Mouse (Mus musculus) lung, postnatal 10 days (tissue): ENCODE measurements at regions not wholly inside any gene's neighbourhood (a gene's known extent, or its start where the extent isn't known, plus 50 kb on each side); places are given as distances from the start of the nearest gene placed in this dataset.
"Not testable (repeated sequence)": the region's sequence is repeated elsewhere in the genome, so short reads cannot be mapped to it uniquely, and the experiment has no call there.

ENCODE experiments used
- DNase-seq: peaks from one replicate; pipeline ENCODE4 v3.0.0; 2021

DNA sequence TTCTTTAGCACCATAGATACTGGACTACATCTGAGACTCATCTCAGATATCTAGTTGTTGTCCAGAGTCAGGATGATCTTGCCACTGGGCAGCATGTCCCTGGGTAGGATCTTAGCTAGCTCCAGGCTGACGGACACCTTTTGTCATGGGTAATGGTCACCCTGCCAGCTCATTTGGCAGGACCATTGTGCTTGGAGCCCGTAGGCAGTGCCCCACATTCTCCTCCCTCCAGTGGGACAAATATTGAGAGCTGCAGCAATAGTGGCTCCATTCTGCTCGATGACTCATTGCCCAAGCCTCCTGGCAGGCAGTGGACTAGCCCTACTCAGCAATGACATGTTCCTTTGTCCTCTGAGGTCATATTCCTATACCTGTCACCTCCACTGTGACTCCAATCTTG lies 258.9 kb upstream of the Tmpo start:
- DNase-seq = no peak

GRCm38 (mm10) chr10:91437917-91438316 lies 256.8 kb upstream of the Tmpo start:
- no peak for DNase-seq

DNA sequence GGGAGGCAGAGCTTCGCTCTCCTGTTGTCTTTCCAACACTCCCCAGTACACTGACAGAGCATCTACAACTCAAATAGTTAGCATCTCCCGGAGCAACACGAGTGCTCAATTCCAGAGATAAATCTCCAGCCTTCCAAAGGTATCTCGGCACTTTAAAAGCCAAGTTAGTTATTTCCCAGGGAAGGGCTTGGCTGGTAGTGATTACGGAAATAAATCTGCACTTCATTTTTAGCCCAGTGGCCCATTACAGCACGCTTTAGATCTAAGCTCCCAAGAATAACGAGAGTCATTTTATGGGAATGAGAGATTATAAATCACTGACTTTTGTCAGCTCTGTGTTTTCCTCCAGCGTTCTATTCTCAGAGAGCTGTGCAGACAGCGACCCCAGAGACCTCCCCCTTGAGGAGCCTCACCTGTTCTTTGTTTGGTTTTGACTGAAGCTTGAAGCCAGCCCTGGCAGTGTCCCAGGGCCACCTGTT lies 255.0 kb upstream of the Tmpo start:
- DNase-seq = no peak

DNA sequence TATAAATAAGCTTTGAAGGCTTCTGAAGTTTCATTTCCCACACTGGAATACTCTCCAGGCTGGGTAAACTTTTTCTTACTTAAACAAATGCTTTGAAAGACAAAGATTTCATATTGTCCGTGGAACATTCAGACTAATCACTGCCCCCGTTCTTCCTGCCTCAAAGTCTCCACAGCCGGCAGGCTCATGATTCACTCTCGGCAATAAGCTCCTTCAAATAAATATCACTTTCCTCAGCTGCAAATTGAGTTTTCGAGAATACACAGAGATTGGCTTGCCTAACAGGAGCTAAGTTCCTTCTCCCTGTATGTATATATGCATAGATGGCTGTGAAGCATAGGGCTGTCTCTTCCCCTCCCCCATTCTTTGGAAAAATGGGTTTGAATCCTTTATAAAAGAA lies 249.2 kb upstream of the Tmpo start:
- no peak for DNase-seq

- no peak for DNase-seq
Observed at GRCm38 (mm10) chr10:91426584-91426983, 245.5 kb upstream of the Tmpo start.

GRCm38 (mm10) chr10:91425625-91426385 lies 244.7 kb upstream of the Tmpo start:
- DNase-seq = not testable (repeated sequence)

GRCm38 (mm10) chr10:91424786-91425185 lies 243.7 kb upstream of the Tmpo start:
- DNase-seq = no peak

DNA sequence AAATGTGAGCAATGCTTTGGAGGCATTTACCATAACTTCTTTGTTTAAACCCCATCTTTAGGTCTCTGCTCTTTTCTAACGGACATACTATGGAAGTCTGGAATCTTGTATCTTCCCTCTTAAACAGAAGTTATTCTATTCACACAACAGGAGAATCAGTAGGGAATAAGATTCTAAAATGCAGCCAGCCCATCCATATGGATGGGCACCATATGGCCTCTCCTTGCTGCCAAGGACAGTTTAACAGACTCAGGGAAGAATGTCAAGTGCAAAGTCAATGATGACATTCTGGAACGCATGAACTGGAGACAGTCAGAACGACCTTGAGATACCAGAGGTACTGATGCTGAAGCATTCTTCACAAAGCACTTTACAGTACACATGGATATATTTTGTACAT lies 206.1 kb upstream of the Tmpo start:
- no peak for DNase-seq

DNA sequence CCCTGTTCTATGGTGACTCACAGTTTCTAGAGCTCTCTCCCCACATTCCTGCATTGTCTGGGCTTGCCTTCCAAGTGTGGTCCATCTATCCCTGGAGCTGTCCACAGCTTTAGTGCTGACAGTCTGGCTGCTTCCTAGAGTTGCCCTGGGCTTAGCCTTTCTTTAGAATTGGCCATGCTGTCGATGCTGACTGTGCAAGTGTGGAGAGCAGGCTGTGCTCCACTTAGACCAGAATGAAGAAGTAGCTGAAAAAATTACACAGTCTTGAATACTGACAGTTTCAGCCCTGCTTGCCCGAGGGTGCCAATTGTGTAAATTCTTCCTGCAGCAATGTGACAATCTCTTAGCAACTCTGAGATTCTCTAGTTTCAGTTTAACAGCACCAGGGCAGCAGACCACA lies 203.3 kb upstream of the Tmpo start:
- peak; percentile 36 for DNase-seq

DNA sequence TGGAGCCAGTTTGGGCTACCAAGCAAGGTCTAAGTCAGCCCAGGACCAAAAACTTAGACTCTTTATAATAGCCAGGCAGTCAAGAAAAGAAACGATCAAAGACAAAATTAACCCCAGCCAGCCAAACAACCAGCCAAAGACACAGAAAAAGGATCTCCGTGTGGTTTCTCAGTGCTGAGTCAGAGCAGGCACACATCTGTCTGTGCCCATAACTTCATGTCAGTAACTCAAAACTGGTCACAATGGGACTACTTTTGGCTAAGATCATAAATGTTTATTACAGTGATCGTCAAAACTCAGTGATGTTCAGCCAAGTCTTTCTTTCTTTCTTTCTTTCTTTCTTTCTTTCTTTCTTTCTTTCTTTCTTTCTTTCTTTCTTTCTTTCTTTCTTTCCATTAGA lies 195.6 kb upstream of the Tmpo start:
- DNase-seq = no peak

- DNase-seq = no peak
Observed at GRCm38 (mm10) chr10:91367488-91367887, 186.4 kb upstream of the Tmpo start.

DNA sequence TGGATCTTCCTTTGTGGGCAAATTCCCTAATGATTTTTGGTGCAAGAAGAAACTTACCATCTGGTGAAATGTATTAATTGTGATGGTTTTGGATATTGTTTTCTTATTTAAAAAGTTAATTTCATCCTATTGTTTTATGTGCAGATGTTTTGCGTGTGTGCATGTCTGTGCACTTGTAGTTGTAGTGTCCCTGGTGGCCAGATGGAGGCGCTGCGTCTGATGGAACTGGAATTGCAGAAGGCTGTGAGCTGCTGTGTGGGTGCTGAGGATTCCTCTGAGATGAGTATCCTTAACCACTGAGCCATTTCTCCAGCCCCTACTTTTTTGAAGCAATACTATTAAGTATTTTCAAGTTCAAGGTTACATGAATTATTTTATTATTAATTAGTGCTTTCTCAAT lies 181.5 kb upstream of the Tmpo start:
- DNase-seq = no peak

DNA sequence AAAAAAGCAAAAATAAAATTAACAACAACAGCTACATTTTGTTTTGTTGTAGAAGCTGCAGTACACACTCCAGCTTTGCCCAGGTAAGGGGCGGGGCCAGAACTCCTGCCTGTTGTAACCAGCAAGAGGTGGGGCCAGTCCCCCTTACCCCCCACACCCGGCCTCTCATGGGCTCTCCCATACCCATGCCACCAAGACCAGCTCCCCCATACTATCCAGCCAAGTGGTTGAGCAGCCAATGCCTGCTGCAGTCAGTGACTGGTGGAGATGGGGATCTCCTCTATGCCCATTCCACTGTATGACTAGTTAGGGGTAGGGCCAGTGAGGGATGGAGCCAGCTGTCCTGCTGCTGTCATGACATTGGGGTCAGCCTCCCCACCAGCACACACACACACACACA lies 180.5 kb upstream of the Tmpo start:
- DNase-seq = no peak

- no peak for DNase-seq
Observed at GRCm38 (mm10) chr10:91345465-91345864, 164.3 kb upstream of the Tmpo start.

GRCm38 (mm10) chr10:91342083-91342482 lies 161.0 kb upstream of the Tmpo start:
- DNase-seq = no peak

DNA sequence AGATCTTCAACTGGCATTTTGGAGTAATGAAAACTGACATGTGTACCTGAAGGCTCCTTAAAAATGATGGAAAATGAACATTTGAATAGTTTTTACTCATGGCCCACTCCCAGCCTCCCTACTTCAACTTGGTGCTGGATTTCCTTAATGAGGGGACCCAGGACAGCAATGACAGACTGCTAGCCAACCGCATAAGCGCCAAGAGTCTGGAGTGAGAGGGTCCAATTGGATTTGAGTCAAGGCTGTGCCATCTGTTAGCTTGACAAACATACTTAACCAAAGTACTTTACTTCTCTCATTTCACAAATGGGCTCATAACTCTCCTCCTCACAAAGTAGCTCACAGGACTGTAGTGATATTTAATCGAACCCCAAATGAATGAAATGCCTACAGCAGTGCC lies 158.2 kb upstream of the Tmpo start:
- no peak for DNase-seq

GRCm38 (mm10) chr10:91326661-91327312 lies 145.7 kb upstream of the Tmpo start:
- no peak for DNase-seq

- no peak for DNase-seq
Observed at GRCm38 (mm10) chr10:91326144-91326655, 145.1 kb upstream of the Tmpo start.

DNA sequence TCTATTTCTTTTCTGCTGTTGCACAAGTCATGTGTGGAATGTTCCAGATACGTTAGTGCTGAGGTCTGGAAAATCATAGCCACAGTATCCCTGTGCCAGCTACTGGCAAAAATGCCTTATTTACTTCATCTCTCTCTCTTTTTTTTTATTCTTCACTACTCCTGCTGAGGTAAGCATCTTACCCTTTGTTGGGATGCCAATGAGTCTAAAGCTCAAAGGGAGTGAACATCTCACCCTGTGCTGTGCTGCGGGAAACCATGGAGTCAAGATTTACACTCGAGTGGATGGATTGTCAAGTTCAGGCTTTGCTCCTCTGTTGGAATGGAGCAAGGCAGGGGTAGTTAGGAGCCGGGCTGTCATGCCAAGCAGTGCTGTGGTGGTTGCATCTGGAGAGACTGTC lies 140.1 kb upstream of the Tmpo start:
- DNase-seq = no peak

GRCm38 (mm10) chr10:91319442-91320112 lies 138.5 kb upstream of the Tmpo start:
- no peak for DNase-seq

- DNase-seq = no peak
Observed at GRCm38 (mm10) chr10:91314441-91314840, 133.3 kb upstream of the Tmpo start.

GRCm38 (mm10) chr10:91313316-91313715 lies 132.2 kb upstream of the Tmpo start:
- no peak for DNase-seq

- DNase-seq = no peak
Observed at GRCm38 (mm10) chr10:91312913-91313312, 131.8 kb upstream of the Tmpo start.

DNA sequence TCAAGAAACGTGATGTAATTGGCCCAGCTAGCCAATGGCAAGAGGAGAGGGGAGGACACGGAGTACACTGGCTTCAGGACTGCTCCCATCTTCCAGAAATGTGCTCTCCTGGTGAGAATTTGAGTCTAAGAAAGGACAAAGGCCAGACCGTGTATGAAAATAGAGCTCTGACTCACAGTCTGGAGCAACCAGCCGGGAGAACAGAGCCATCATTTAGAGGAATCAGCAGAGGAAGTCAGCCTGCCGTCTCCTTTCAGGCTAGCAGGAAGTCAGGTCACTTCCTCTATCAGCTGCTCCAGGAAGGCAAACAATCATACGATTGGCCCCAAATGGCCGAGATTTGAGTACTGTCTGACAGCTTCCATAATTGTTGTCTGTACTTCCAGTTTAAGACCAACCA lies 119.0 kb upstream of the Tmpo start:
- DNase-seq = no peak
